Mouse (Mus musculus) erythroblast, adult 5-6 weeks (primary cell): ENCODE data around the gene Gm20518. TPM values are rescaled to one million over a fixed set of nuclear protein-coding genes. Genes with fewer than 3 reads are reported as not detected.
A peak's percentile ranks its signal among the peaks of the same experiment; 100 is the strongest.

Source experiments
- ATAC-seq: replicated peaks from 2 replicates; pipeline ENCODE4 v1.8.0; 2016; ENCODE audit warnings: moderate number of reproducible peaks, mild to moderate bottlenecking, moderate TSS enrichment, inconsistent platforms; ENCODE audit not compliant: poor library complexity, low FRiP score, severe bottlenecking
- total RNA-seq, 2 experiments: library from RNA; stranded (forward) in 1 of 2; stranded (reverse) in 1 of 2; fragments of 150-400 nt in 1 of 2; fragments of 200-764, 138-1000 nt in 1 of 2; gene quantifications; 2 replicates each; pipeline versions ENCODE4 v1.2.3 to v1.2.4; 2015 to 2017; ENCODE audit warnings: low replicate concordance in 2 of 2

The Gm20518 gene
- total RNA-seq, 2 experiments from 2014 or later = 0.68 TPM; not detected in 1

DNA sequence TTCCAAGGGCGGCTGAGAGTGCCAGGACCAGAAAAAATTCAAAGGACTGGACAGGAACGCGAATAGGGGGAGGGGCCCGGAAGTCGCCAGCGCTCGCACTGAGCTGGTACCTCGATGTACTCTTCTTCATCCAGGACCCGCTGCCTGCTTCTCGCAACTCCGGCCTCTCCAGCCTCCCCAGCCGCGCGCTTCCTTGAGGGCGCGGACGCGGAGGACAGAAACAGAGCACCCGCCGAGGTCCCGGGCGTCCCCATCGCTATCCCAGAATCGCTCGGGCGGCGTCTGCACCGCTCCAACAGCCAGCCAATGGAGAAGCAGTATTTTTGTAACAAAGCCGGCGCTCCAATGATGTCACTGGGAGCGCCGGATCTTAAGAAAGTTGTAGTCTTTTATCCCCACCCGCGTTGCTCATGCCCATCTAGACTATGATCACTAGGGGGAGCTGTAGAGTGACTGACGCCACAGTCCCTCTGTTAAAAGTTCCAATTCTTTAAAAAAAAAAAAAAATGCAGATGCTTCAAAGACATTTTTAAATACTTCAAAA is 19.7 kb upstream of the Gm20518 start, which contains the start of gene Ess2:
Ess2 (minus strand) TSS at position 297 of the 544 bp plus-strand sequence.
- peak; percentile 96 for ATAC-seq

DNA sequence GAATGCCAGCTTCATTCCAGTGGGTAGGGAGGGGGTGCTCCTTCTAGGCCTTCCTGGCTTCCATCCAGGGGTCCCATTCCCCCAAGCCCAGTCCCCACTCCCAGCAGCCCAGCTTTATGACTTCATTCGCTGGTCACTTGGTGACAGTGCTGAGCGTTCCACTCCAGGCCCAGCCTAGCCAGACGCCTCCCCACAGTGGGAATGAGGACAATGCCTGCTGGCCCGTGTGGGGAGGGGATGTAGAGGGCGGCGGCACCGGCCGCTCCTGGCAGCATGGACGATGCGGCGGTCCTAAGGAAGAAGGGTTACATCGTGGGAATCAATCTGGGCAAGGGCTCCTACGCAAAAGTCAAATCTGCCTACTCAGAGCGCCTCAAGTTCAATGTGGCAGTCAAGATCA is 7.0 kb upstream of the Gm20518 start, which contains the start of the genes Dgcr2 and Tssk2:
Dgcr2 (minus strand) TSS at position 101 of the 400 bp plus-strand sequence.
Tssk2 (plus strand) TSS at position 176 of the 400 bp plus-strand sequence.
- no peak for ATAC-seq

- no peak for ATAC-seq
Measured at GRCm38 (mm10) chr16:17896091-17896490, 4.6 kb upstream of the Gm20518 start.

GRCm38 (mm10) chr16:17893923-17894322 is 2.5 kb upstream of the Gm20518 start, which contains the start of gene Tssk1:
Gene Tssk1, plus strand, starts transcription at chr16:17894223.
- no peak for ATAC-seq

DNA sequence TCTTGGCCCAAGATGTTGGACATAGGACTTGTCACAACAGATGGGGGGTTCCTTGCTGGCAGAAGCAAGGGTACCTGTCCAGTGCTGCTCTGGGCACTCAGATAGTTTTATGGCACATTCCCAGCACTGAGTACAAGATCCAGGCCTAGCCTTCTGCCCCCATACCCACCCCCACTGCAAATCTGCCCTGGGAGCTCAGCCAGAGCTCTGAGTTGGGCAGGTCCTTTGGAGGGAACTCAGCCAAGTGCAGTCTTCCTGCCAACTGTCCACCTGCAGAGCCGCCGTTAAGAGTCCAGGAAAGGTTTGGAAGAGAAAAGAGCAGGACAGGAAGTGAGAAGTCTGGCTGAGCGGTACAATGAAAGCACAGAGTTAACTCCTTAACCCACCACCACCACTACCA is 1.1 kb upstream of the Gm20518 start:
- ATAC-seq = no peak

DNA sequence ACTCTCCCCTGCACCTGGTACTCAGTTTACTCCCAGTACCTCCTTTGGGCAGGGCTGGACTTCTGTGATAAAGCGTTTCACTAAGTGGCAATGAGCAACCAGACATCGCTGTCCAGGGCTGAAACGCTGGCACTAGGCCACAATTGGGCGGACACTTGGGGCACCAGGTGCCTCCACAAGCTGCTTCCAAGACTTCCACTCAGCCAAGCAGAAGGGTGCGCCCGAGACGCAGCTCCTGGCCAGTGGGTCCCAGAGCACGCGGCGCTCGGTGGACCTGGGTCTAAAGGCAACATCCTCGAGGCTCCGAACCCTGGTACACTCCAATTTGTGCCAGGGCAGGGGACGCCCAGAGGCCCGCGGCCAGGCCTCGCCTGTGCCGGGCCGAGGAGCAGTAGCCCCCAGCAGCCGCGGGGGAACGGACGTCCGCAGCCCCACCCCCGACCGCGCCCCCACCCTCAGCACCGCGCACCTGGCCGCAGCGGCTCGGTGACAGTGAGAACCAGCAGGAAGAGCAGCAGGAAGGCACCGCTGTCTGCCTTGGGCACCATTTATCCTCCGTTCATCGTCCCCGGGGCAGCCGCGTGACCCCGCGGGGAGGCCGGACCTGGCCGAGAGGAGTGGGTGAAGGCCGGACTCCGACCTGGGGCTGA is 429 bp downstream of the Gm20518 start:
- ATAC-seq = peak; percentile 83

DNA sequence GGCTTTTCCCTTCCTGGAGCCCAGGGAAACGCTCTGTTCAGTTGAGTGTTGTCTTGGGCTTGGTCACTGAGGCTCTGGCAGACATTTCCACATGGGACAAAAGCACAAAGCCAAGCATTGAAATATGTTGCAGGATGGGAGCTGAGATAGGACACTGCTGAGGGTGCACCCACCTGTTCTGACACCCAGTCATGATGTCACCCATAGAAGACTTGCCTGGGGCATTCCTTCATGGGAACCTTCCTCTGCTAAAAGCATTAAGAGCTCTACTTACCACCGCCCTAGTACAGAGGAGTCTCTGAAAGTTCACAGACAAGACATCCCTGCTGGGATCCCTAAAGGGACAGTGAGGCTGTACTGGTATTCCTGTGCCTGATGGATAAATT is 1.1 kb downstream of the Gm20518 start:
- ATAC-seq = no peak

GRCm38 (mm10) chr16:17889689-17890341 is 1.7 kb downstream of the Gm20518 start:
- ATAC-seq = no peak

- no peak for ATAC-seq
Measured at GRCm38 (mm10) chr16:17884116-17884515, 7.4 kb downstream of the Gm20518 start.

DNA sequence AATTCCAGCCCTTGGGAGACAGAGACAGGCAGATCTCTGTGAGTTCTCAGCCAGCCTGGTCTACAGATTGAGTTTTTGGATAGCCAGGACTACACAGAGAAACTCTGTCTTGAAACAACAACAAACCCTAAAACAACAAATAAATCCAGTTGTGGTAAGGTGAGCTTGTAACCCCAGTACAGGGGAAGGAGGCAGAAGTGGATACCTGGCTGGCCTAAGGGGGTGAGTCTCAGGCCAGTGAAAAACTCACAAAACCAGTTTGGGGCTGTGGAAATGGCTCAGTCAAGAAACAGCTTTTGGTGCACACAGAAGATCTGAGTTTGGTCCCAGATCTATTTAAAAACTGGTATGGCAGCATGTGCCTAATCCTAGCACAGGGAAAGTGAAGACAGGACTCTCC is 9.3 kb downstream of the Gm20518 start:
- ATAC-seq = no peak

DNA sequence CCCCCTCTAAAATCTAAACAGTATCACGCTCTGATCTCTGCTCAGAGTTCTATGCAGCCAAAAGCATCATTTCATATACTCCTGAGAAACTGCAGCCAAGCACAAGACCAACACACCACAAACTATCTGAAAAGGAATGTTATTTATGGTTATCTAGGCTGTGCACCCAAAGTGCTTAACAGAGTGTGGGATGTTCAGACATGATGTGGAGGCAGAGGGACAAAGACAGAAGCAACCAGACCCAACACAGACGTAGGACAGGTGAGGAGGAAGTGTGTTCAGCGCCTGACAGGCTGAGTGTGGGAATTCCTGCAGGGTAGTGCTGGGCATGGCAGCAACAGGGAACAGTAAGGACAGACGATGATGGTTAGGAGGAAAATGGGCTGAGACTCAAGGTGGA is 11.9 kb downstream of the Gm20518 start:
- ATAC-seq = no peak

- ATAC-seq = no peak
Measured at GRCm38 (mm10) chr16:17876096-17876495, 15.4 kb downstream of the Gm20518 start.

DNA sequence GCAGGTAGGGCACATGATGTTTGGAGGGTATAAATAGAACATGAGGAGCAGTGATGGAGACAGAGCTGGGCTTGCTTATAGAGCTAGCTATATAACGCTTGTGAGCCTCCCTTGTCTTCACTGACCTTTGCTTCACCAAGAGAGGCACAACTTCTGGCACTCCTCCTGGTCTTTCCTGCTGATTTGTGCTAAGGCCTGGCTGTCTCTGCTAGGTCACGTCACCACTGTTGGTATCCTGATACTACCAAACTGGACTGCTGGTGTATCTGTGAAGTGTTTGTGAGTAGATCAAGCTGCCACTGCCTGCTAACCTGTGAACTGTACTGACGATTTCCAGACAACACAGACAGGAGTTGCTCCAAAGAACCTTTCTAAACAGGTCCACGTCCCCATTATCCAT is 16.3 kb downstream of the Gm20518 start:
- no peak for ATAC-seq

DNA sequence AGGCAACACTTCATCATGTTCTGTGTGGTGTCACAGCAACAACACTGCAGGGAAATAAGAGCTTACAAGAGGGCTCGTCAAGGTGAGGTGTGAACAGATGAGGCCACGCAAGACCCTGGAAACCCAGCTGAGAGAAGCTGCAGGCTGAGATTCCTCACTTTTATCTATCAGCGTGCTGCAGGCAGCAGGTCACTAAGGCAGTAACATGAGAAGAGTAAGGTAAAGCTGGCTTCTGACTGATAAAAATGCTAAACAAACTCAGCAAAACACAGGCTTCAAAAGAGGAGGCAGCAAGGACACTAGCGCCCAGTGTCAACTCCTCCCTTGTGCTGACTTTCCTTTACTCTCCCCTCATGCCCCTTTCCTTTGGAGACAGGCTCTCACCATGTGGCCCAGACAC is 18.5 kb downstream of the Gm20518 start:
- ATAC-seq = 0 out of 2 replicates have a peak, but pooled peaks have one; percentile 41

DNA sequence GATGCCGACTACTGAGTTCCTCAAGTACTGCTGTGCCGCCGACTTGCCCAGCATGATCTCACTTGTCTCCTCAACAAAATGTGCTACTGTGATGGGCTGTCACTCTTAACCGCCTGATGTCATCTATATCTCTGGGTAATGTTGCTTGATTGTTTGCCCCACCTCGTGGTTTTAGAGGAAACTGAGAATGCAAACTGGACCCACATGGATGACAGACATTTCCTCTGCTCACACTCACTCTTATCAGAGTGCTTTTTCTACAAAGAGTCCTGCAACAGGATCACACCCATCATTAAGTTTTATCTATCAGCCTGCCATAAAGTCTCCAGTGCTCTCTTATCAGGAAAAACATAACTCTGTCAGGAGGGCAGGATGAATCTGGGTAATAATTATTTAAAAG is 20.2 kb downstream of the Gm20518 start:
- 0 out of 2 replicates have a peak, but pooled peaks have one; percentile 27 for ATAC-seq

GRCm38 (mm10) chr16:17865770-17866169 is 25.7 kb downstream of the Gm20518 start:
- ATAC-seq = no peak

- no peak for ATAC-seq
Measured at GRCm38 (mm10) chr16:17865293-17865692, 26.2 kb downstream of the Gm20518 start.

DNA sequence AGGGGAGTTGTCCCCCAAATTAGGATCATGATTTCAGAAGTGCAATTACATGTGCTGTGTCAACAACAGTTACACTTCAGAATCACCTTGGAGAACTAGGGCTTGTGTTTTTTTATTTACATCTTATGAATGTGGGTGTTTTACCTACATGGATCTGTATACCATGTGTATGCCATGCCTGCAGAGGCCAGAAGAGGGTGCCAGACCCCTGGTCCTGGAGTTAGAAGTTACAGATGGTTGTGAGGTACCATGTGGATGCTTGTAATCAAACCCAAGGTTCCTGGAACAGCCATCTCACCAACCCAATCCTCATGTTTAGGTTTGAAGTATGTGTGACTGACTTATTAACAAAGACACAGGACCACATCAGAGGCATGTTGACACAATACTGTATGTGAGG is 32.9 kb downstream of the Gm20518 start:
- 0 out of 2 replicates have a peak, but pooled peaks have one; percentile 48 for ATAC-seq

DNA sequence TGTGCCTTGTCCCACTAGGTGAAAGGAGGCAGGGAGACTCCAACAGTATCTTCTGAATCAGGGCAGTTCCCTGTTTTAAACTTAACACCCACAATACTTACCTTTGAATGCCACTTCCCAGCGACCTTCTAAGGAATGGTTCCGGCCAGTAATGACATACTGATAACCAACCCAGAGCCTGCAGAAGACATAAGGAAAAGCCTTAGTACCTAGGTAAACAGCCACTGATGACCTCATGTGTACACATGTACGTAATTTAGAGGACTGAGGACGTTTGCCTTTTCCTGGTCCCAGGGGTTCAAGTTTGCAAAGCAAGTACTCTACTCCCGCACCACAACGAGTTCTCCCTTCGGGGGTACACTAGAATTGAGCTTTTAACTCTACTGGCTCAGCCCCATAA is 34.3 kb downstream of the Gm20518 start:
- no peak for ATAC-seq

- no peak for ATAC-seq
Measured at GRCm38 (mm10) chr16:17853263-17853662, 38.2 kb downstream of the Gm20518 start.

DNA sequence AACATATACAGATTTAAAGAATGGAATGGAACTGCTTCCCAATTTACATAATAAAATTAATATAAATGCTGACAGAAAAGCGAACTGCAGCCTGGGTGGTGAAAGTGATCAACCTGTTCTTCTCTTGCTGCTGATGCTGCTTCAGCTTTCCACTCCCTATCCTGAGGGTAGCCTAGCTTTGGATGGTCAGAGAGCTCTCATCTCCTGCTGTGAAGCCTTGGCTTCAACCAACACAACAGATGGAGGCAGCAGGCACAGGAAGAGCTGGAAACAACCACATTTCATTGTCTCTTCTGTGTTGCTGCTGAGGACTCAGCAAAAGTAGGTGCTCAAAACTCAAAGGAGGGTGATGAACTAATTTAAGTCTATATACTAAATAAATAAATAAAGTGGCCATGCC is 39.6 kb downstream of the Gm20518 start:
- ATAC-seq = no peak
